Mouse (Mus musculus) kidney, adult 2 months (tissue): Measurements from ENCODE around the gene Fndc11.
A peak's percentile ranks its signal among the peaks of the same experiment; 100 is the strongest.

Source experiments
- CTCF ChIP-seq: fragments of 200-500 bp; conservative IDR thresholded peaks from 2 replicates; pipeline ENCODE4 v1.5.1; 2011; ENCODE audit warnings: low read depth, mild to moderate bottlenecking, control low read depth, low read length, moderate library complexity, mixed read lengths; ENCODE audit not compliant: insufficient read depth, insufficient read length
- POLR2A ChIP-seq: fragments of 200-500 bp; IDR thresholded peaks from one replicate; pipeline ENCODE4 v1.6.1; 2011; ENCODE audit warnings: low read depth, low read length, control low read depth

- TF ChIP-seq POLR2A (peak; percentile 9), CTCF (no peak)
Observed at GRCm38 (mm10) chr2:181241602-181242313, 21.9 kb downstream of the Fndc11 start, which contains the start of gene Helz2.
